Mouse (Mus musculus): Measurements from ENCODE around the gene Apoa4.

The Apoa4 gene

DNA sequence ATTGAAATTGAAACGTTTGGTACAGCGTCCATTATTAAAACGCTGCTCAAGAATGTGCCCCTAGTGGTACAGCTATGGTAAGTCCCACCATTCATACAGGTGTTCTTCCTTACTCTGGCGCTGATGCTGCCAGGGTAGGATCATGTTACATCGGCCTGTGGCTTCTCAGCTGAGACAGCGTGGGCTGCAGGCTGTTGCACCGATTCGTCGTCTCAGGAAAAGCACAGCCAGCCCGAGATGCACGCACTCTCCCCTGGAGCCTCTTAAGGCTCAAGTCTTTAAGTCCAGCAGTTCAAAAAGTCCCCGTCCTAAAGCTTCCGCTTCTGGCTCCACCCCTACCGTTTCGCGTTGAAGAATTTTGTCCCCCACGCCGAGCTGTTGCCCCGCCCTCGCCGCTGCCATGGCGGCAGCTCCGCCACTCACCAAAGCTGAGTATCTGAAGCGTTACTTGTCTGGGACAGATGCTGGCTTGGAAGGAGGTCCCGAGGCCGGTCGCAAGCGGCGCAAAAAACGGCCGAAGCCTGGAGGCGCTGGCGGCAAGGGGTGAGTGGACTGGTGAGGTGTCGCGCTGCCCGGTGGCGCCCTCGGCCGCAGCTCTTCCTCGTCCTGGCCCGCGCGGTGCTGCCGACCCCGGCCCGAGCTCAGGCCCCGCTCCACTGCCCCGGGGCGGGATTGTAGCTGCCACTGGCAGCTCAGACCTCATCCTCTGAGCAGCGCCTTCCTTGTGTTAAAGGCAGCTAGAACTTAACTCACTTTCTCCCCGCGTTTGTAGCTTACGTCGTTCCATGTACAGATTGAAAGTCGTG lies 42.3 kb downstream of the Apoa4 start, which contains the start of gene Bud13:
Gene Bud13 (plus strand): TSS at position 378 of the 806 bp plus-strand sequence.
- DNase-seq, result peak; percentile 93

Measured in right cerebral cortex, postnatal 25 days (tissue).